Mouse (Mus musculus): Measurements from ENCODE around the gene Lrrc23.

GRCm38 (mm10) chr6:124780917-124781316 is 1.4 kb upstream of the Lrrc23 start:
- TF ChIP-seq POLR2A (IDR thresholded peaks at IDR 0.05; ENCODE audit: insufficient read depth, low read length) = no peak
- no peak for TF ChIP-seq CTCF (IDR thresholded peaks at IDR 0.05; ENCODE audit: low read depth, low read length)
- no peak for TF ChIP-seq EP300 (IDR thresholded peaks at IDR 0.05; ENCODE audit: insufficient read depth, low read depth, low read length)
